Mouse (Mus musculus) heart, postnatal 4 days (tissue): ENCODE results near the gene Nav2. TPM values are rescaled to one million over a fixed set of nuclear protein-coding genes. Genes with fewer than 3 reads are reported as not detected.
A peak's percentile ranks its signal among the peaks of the same experiment; 100 is the strongest.

Experiments
- DNase-seq: peaks from one replicate; pipeline ENCODE4 v3.0.0; 2021
- total RNA-seq, 2 experiments: library from RNA; stranded (reverse); gene quantifications; 2 replicates each; pipeline ENCODE4 v1.2.3; 2021

Gene Nav2
- total RNA-seq, 2 experiments from 2014 or later = 106 to 112 TPM

DNA sequence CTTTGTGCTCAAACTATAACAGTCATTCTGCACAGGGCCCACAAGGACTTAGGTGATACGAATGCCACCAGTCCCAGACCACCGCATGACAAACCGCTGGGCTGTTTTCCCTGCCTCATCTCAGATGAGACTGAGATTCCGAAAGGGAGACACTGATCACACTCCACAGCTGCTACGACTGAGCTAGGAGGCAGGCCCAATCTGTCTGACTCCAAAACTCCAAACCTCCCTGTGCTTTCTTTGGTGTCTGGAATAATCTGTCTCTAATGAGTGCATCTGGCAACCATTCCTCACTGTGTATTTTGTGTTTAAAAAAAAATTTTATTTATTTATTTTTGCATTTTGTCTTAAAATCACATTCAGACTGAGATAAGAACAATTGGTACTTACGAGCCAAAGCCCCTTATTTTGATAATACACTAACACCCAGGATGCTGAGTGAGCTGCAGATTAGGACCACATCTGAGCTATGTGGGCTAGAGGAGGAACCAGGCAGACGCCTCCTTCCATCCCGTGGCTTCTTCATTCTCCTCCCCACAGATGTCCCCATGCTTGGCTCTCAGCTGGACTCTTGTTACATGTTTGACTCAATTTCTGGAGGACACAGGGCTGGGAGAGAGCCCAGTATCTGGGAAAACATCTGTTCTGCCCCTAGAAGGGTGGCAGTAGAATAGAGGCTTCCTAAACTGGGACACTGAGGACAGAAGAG, 149.9 kb downstream of the Nav2 start:
- no peak for DNase-seq

GRCm38 (mm10) chr7:49064792-49065521, 156.4 kb downstream of the Nav2 start:
- peak; percentile 71 for DNase-seq

- DNase-seq = peak; percentile 61
These were observed 157.3 kb downstream of the Nav2 start for GRCm38 (mm10) chr7:49065621-49066475.

- DNase-seq = no peak
These were observed 158.3 kb downstream of the Nav2 start for GRCm38 (mm10) chr7:49066828-49067227.

DNA sequence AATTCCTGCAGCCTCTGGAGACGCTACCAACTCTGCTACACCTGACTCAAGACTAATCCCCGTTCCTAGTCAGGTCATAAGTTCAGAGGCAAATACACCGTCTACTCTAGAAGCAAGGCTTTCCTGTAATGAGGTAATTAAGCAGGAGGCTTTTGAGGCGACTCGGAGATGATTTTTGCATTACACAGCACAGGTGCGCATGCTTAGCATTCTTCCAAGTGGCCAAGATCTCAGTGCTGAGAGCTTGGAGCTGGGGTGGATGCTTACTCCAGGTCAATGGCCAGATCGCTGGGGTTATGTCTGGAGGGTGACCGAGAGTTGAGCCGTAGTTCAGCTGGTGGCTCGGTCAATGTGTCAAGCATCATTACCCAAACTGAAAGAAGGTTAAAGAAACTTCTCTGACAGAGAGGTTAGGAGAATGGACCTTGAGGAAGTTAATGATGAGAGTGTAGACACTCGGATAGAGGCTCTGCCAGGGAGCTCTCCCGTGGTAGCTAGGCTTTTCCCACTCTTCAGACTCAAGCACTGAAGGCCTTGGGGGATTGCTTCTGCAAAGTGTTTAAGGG, 161.0 kb downstream of the Nav2 start:
- no peak for DNase-seq

GRCm38 (mm10) chr7:49070621-49071020, 162.1 kb downstream of the Nav2 start:
- DNase-seq = no peak

DNA sequence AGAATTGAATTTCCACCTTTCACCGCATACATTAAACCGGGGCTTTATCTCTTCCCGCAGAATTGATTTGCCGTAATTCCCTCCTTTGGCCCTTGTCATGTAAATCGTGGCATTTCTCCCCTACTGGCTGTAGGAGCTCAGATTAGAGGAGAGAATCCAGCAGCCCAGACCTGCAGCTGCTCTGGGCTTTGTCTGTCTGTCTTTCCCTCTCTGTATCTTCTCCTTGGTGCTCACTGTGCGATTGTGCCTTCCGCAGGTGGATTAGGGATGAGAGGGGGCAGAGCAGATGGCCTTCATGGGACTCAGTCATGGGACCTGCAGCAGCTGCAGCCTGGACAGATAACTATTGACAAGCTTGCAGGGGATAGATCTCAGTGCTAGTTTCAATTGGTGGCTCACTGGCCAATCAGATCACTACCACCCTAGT, 162.6 kb downstream of the Nav2 start:
- no peak for DNase-seq

- DNase-seq = no peak
These were observed 166.9 kb downstream of the Nav2 start for GRCm38 (mm10) chr7:49075333-49075934.

DNA sequence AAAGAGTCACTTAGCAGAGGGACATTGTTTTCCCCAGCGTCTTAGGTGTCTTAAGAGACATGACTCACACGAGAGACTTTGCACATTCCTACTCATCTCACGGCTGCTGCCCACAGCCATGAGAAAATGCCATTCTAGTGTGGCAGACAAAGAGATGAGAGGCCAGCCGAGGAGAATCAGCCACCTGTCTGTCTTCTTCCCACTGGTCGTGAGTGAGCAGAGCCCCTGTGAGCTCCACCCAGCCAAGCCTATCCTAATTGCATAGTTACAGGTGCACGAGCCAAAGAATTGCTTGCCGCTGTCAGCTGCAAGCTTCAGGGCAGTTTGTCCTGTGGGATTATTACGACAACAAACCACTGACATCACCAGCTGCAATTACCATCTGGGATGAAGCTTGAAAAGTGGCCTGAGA, 167.8 kb downstream of the Nav2 start:
- no peak for DNase-seq

GRCm38 (mm10) chr7:49078930-49079329, 170.4 kb downstream of the Nav2 start:
- no peak for DNase-seq

- DNase-seq = no peak
These were observed 174.2 kb downstream of the Nav2 start for GRCm38 (mm10) chr7:49082585-49083165.

- DNase-seq = no peak
These were observed 176.3 kb downstream of the Nav2 start for GRCm38 (mm10) chr7:49084768-49085167.

GRCm38 (mm10) chr7:49085759-49086158, 177.2 kb downstream of the Nav2 start:
- DNase-seq = no peak

- peak; percentile 17 for DNase-seq
These were observed 178.6 kb downstream of the Nav2 start for GRCm38 (mm10) chr7:49087154-49087553.

- peak; percentile 58 for DNase-seq
These were observed 179.8 kb downstream of the Nav2 start for GRCm38 (mm10) chr7:49088198-49088912.

- no peak for DNase-seq
These were observed 182.9 kb downstream of the Nav2 start for GRCm38 (mm10) chr7:49091371-49091770.

DNA sequence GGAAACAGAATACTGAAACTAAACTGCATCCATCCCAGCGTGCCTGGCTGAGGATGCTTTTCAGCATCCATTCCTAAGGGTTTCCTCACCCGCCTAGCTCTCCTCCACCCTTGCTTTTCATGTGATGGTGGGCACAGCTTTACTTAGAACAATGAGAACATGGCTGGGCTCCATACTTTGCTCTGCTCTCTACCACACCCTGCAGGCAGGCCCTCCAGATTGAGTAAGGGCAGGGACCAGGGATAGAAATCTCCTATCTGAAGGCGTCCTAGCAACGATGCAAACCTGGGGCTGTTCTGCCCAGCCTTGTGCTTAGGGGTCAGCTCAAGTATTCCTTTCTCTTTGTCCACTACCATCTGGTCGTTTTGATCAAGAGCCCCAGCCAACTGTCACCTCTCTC, 183.4 kb downstream of the Nav2 start:
- no peak for DNase-seq

DNA sequence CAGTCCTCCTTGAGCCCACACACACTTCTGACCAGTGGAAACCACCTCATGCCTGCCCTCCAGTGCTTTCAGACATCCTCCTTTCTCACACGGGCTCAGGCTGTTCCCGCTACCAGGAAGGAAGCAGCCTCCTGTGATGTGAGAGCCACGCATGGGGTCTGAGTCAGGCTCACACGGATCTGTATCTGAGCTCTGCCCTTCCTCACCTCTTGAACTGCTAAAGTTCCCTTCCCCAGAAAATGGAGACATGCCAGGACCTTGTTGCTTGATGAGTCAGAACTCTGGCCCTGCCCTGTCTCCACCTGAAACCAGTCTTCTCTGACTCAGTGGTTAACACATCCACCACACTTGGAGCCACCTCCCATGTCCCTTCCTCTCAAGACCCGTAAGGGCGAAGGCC, 185.1 kb downstream of the Nav2 start:
- DNase-seq = no peak

GRCm38 (mm10) chr7:49094531-49094930, 186.0 kb downstream of the Nav2 start:
- no peak for DNase-seq

GRCm38 (mm10) chr7:49101291-49101690, 192.8 kb downstream of the Nav2 start:
- DNase-seq = no peak

DNA sequence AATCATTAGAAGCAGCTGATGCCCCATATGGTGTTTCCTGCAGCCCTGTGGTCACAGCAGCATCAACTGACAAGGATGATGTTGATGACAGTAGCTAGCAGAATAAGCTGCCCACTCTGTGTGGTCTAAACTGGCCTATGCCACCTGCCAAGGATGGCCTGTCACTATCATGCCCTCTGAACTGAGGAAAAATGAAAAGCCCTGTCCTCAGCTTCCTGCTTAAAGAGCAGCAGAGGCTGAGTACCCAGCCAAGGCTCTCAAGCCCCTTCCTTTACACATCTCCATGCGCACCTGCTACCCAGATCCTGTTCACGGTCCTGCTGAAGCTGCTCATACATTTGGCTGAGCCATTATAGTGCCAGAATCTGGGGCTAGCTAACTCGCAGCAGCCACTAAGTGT, 193.7 kb downstream of the Nav2 start:
- no peak for DNase-seq
